Mouse (Mus musculus) embryonic fibroblast, embryonic 13.5 days (primary cell): ENCODE results near the gene Gng8.

Experiments used
- CTCF ChIP-seq: IDR thresholded peaks from 2 replicates; pipeline ENCODE4 v1.5.1; 2011; ENCODE audit warnings: mild to moderate bottlenecking, control low read depth, low read length, moderate library complexity, borderline replicate concordance; ENCODE audit not compliant: insufficient read depth
- POLR2A ChIP-seq: IDR thresholded peaks from 2 replicates; pipeline ENCODE4 v1.6.1; 2011; ENCODE audit warnings: low read depth, mild to moderate bottlenecking, control low read depth, low read length, moderate library complexity

DNA sequence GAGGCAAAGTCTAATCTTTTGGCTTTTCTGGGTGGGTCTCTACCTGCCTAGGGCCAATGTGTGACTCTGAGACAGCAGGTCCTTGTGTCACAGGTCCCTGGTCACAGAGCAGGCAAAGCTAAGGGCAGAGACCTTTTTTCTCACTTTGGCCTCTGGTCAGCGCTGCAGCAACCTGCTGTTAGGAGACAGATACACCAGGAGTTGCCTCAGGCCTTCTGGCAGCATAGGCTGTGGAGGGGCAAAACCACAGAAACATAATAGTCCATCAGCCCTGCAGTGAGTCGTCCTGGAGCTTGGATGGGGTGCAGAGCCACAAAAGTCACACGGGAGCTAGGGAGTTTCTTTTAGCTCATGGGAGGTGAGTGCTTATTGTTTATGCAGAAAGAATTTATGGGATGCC is 27.1 kb downstream of the Gng8 start:
- TF ChIP-seq POLR2A (no peak), CTCF (no peak)
